Mouse (Mus musculus) thymus, adult 2 months (tissue): Measurements from ENCODE around the gene Rxrg.

Source experiments
- CTCF ChIP-seq: fragments of 200-500 bp; IDR thresholded peaks from 2 replicates; pipeline ENCODE4 v1.5.1; 2012; ENCODE audit warnings: mild to moderate bottlenecking, control low read depth, low read length, moderate library complexity, borderline replicate concordance; ENCODE audit not compliant: control insufficient read depth, poor library complexity, insufficient read depth; ENCODE audit errors: extremely low read depth
- POLR2A ChIP-seq: fragments of 200-500 bp; IDR thresholded peaks from 2 replicates; pipeline ENCODE4 v1.6.1; 2012; ENCODE audit warnings: mild to moderate bottlenecking, low read length, control low read depth, moderate library complexity; ENCODE audit not compliant: control insufficient read depth, poor library complexity, insufficient read depth; ENCODE audit errors: extremely low read depth

- no peak for TF ChIP-seq POLR2A
- no peak for TF ChIP-seq CTCF
Measured at GRCm38 (mm10) chr1:167598255-167599081, at the start of gene Rxrg.
